Mouse (Mus musculus) right cerebral cortex, postnatal 36 days (tissue): ENCODE measurements at regions not wholly inside any gene's neighbourhood (a gene's known extent, or its start where the extent isn't known, plus 50 kb on each side); places are given as distances from the start of the nearest gene placed in this dataset.

Experiments used
- DNase-seq, 2 experiments: peaks; one replicate each; pipeline ENCODE4 v3.0.0; 2022; ENCODE audit warnings: low spot score in 2 of 2, mixed read lengths in 1 of 2

GRCm38 (mm10) chr14:62175384-62176048 lies 116.9 kb upstream of the Rnaseh2b start:
- DNase-seq, result no peak

GRCm38 (mm10) chr14:62177509-62177908 lies 114.9 kb upstream of the Rnaseh2b start:
- DNase-seq, result no peak

GRCm38 (mm10) chr14:62187360-62187759 lies 105.0 kb upstream of the Rnaseh2b start:
- no peak for DNase-seq

GRCm38 (mm10) chr14:62188147-62188885 lies 104.1 kb upstream of the Rnaseh2b start:
- no peak for DNase-seq

DNA sequence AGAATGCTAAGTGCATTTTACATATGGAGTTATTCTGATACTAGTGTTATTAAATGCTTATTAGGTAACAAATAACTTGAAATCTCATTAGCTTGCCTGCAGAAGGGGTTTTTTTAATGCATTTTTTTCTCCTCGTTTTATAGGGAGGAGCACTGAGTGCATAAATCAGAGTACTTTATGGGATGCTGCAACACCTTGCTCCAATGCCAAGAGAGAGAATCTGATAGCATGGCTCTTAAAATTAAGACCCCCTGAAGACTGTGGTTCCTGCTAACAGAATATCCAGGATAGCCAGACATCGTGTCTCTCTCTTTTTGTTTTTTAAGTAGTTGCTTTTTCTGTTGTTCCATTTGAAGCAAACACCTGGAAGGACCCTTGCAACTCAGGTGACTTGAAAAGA lies 100.8 kb upstream of the Rnaseh2b start:
- no peak for DNase-seq

DNA sequence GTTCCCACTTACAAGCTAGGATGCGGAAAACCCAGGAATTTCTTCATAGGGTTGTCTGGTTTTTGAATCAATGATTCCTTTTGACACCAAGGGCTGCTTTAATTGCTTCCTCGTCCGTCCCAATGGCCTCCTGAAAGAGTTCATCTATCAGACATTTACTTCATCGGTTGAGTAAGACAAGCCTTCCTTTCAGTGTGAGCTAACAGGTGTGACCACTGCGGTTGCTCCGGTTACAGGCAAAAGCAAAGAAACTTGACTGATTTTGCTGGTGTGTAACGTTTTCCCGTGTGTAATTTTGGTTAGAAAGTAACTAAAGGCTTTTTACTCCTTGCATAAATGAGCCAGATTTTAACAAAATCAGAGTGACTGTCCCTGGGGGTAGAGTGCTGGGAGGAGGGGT lies 99.6 kb upstream of the Rnaseh2b start:
- DNase-seq, result no peak

DNA sequence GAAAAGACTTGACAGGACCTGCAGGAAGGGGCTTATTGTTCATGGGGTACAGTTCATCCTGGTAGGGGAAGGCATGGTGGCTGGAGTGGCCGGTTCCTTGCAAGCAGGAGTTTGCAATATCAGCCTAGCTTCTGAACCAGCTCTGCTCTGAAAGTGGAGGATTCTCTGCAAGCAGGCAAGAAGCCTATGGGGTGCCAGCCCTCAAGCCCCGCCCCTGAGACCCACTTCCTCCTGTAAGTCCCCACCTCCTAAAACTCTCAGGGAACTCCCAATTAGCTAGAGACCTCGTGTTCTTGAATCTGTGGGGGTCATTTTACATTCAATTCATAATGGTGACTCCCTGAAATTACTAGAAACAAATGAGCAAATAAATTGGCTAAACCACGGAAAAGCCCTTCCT lies 99.0 kb upstream of the Rnaseh2b start:
- DNase-seq, result no peak

- DNase-seq, result no peak
Measured at GRCm38 (mm10) chr14:62196776-62197175, 95.6 kb upstream of the Rnaseh2b start.

GRCm38 (mm10) chr14:62198476-62199190 lies 93.8 kb upstream of the Rnaseh2b start:
- DNase-seq, result no peak

- DNase-seq, result no peak
Measured at GRCm38 (mm10) chr14:62215071-62215470, 77.3 kb upstream of the Rnaseh2b start.

GRCm38 (mm10) chr14:62216995-62217394 lies 75.4 kb upstream of the Rnaseh2b start:
- DNase-seq, result no peak

DNA sequence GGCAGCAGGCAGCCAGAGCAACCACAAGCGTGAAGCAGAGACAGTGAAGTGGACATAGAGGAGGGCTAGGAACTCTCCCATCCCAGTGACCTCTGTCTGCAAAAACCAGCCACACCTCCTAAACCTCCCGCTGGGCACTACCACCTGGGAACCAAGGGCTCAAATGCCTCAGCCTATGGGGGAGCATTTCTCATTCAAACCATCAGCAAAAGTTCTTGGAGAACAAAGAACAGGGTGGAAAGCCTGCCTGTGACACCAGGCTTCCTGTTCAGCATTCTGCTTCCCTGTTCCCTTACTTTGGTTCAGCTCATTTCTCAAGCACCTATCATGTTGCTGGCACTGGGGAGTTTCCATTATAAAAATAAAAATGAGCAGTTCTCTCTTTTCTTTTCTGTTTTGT lies 74.4 kb upstream of the Rnaseh2b start:
- DNase-seq, result no peak

- DNase-seq, result no peak
Measured at GRCm38 (mm10) chr14:62218716-62219115, 73.7 kb upstream of the Rnaseh2b start.

DNA sequence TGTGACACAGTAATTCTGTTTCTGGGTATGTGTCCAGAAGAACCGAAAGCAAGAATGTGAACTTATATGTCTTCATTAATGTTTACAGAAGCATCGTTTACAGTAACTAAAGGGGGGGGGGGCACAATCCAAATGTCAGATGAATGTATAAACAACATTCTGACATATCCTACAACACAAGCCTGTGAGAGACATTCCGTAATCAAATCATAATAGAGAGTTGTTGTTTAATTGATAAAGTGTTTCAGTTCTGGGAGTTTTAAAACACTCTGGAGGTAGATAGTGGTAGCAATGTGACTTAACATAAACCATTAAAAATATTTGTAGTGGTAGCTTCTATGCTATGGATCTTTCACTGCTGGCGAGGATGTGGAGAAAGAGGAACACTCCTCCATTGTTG lies 71.6 kb upstream of the Rnaseh2b start:
- no peak for DNase-seq
